ENCODE assay signal across 8 mouse cellular contexts in the genomic region with DNA sequence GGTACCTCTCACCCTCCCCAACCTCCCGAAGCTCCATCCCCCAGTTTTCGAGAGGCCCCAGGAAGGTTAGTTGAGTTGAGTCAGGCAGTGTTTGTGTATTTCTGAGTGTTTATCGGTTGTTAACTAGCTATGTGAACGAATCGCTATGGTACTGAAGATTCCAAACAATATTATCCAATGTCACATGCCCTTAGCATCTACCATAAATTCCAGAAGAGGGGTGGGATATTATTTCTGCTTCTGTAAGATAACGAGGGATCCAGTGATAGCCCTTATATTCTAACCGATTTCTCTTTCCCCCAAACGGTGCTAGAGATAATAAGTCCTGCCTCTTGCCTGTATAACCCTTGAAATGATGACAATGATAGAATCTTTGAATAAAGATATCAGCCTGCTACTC. TPM values are rescaled to one million over a fixed set of nuclear protein-coding genes. Genes with fewer than 3 reads are reported as not detected.
DNase-seq lines count a peak whose midpoint lies in the region; ATAC-seq and TF ChIP-seq lines count a peak whose summit lies in the region.

No protein-coding gene starts in this region.

- TF ChIP-seq EP300 in liver, postnatal 0 days (IDR thresholded peaks at IDR 0.05; ENCODE audit: low read depth), result no peak

- no peaks in the 10 kb centered on the region for H3K36me3 ChIP-seq in heart, embryonic 11.5 days (ENCODE audit: control insufficient read depth, insufficient read depth, low read length)
- H3K36me3 ChIP-seq in E14TG2a.4 (ENCODE audit: insufficient read depth, low read length), result no peaks in the 10 kb centered on the region
- H3K36me3 ChIP-seq in hindbrain, embryonic 10.5 days, result no peaks in the 10 kb centered on the region
- no peaks in the 10 kb centered on the region for H3K36me3 ChIP-seq in liver, postnatal 0 days (replicated peaks; ENCODE audit: insufficient read depth, low read length)

- WGBS in heart, embryonic 11.5 days (ENCODE audit: insufficient replicate concordance), result 16% methylated on average over 8 of the region's 8 CpGs
- 20% methylated on average over 8 of the region's 8 CpGs for WGBS in hindbrain, embryonic 10.5 days
- WGBS in liver, postnatal 0 days (ENCODE audit: insufficient replicate concordance), result 16% methylated on average over 8 of the region's 8 CpGs

- no peaks in the 10 kb centered on the region for H3K9me3 ChIP-seq in heart, embryonic 11.5 days (replicated peaks; ENCODE audit: control insufficient read depth, low read length)
- no peaks in the 10 kb centered on the region for H3K9me3 ChIP-seq in E14TG2a.4 (ENCODE audit: low read length)
- H3K9me3 ChIP-seq in hindbrain, embryonic 10.5 days, result no peaks in the 10 kb centered on the region
- no peaks in the 10 kb centered on the region for H3K9me3 ChIP-seq in liver, postnatal 0 days (ENCODE audit: low read length)

- no peaks in the 10 kb centered on the region; the same call in 1 of the 2 replicates for H3K4me1 ChIP-seq in heart, embryonic 11.5 days (ENCODE audit: control insufficient read depth, insufficient read depth, low read length)
- peaks cover 21% of the 10 kb centered on the region for H3K4me1 ChIP-seq in E14TG2a.4 (replicated peaks; ENCODE audit: low read depth, low read length)
- H3K4me1 ChIP-seq in hindbrain, embryonic 10.5 days (replicated peaks), result peaks cover 40% of the 10 kb centered on the region
- H3K4me1 ChIP-seq in liver, postnatal 0 days (ENCODE audit: insufficient read depth), result peaks cover 12% of the 10 kb centered on the region

- DNase-seq in heart, adult 8-10 months (ENCODE audit: low spot score), result no peak
- DNase-seq in hindbrain, embryonic 10.5 days (ENCODE audit: low spot score), result no peak
- DNase-seq in liver, postnatal 0 days, result no peak
- no peak for DNase-seq in urinary bladder, postnatal 14 days (ENCODE audit: low spot score)
- DNase-seq in cerebellum, postnatal 4 days (ENCODE audit: low spot score in 2 of 2), result no peak
- DNase-seq in gastrocnemius, adult 18-20 months (ENCODE audit: low spot score), result no peak

- H3K9ac ChIP-seq in heart, embryonic 11.5 days (ENCODE audit: low read depth, low read length), result peak overlapping the region; percentile 71
- H3K9ac ChIP-seq in liver, postnatal 0 days (replicated peaks), result no peak overlapping the region

- H3K27me3 ChIP-seq in heart, embryonic 11.5 days (ENCODE audit: control insufficient read depth, insufficient read depth, low read length), result peaks cover 24% of the 10 kb centered on the region
- H3K27me3 ChIP-seq in E14TG2a.4 (ENCODE audit: insufficient read depth, low read length), result peaks cover 42% of the 10 kb centered on the region
- H3K27me3 ChIP-seq in hindbrain, embryonic 10.5 days (ENCODE audit: insufficient read depth, poor library complexity, severe bottlenecking), result peaks cover 32% of the 10 kb centered on the region
- peaks cover 46% of the 10 kb centered on the region for H3K27me3 ChIP-seq in liver, postnatal 0 days (ENCODE audit: insufficient read depth, low read length)

- H3K4me2 ChIP-seq in heart, embryonic 11.5 days, result peak overlapping the region; percentile 90
- peak overlapping the region; percentile 71; the same call in 1 of the 2 replicates for H3K4me2 ChIP-seq in liver, postnatal 0 days (ENCODE audit: low read depth, low read length)

- H3K4me3 ChIP-seq in heart, embryonic 11.5 days (ENCODE audit: low read depth, low read length), result peak overlapping the region; percentile 62
- peak overlapping the region; percentile 89 for H3K4me3 ChIP-seq in E14TG2a.4 (replicated peaks; ENCODE audit: low read length)
- H3K4me3 ChIP-seq in hindbrain, embryonic 10.5 days, result peak overlapping the region; percentile 79
- H3K4me3 ChIP-seq in liver, postnatal 0 days (ENCODE audit: low read depth, low read length), result peak overlapping the region; percentile 45; the same call in 1 of the 2 replicates

- H3K27ac ChIP-seq in heart, embryonic 11.5 days (ENCODE audit: low read depth, low read length), result no peak overlapping the region
- peak overlapping the region; percentile 95 for H3K27ac ChIP-seq in hindbrain, embryonic 10.5 days
- H3K27ac ChIP-seq in liver, postnatal 0 days (ENCODE audit: low read depth), result no peak overlapping the region

- no peak for TF ChIP-seq CTCF in E14TG2a.4 (conservative IDR thresholded peaks at IDR 0.05; ENCODE audit: low read length)
- TF ChIP-seq CTCF in liver, postnatal 0 days (IDR thresholded peaks at IDR 0.05; ENCODE audit: low read depth), result no peak

- ATAC-seq in heart, embryonic 11.5 days (replicated peaks; ENCODE audit: insufficient number of reproducible peaks, low FRiP score, low TSS enrichment), result no peak
- no peak for ATAC-seq in liver, postnatal 0 days

RNA-seq across cellular contexts. Expression of gene Trim9, which starts 0.6 kb away (rescaled TPM):
- polyA plus RNA-seq in heart, embryonic 11.5 days (2014; fragmentation: Nextera tagmentation; extraction: Ambion mirVana), result 0.59 and 0.75 TPM in 2 replicates
- under 1 TPM in 3 of 4 experiments, not detected in 1; 0.09 to 0.19 (median 0.11) TPM for total RNA-seq in heart, adult 8-10 months (2022)
- 16.7 and 21.6 TPM in 2 replicates for polyA plus RNA-seq in hindbrain, embryonic 10.5 days (2016; fragmentation: Nextera tagmentation; extraction: Ambion mirVana)
- polyA plus RNA-seq in liver, postnatal 0 days (2015; fragmentation: Nextera tagmentation; extraction: Ambion mirVana), result 0.02 TPM in 1 of 2 replicates, not detected in the other
- under 1 TPM; 0.05 to 0.09 TPM for total RNA-seq in gastrocnemius, adult 18-20 months (2021)

Comparison
In these comparisons a context has a peak if more than half of its experiments do, and no peak if none do; other contexts are left out.
1. RNA of gene Trim9, which starts 0.6 kb away (polyA plus RNA-seq): 16.7 to 21.6 TPM in hindbrain, embryonic 10.5 days; 0.59 to 0.75 TPM in heart, embryonic 11.5 days and 0.02 TPM in liver, postnatal 0 days; every median in the first group is over 10 times any median in the second.
2. Peak in every context shown above with its lines, with median percentiles within 50 percentile points of each other: H3K4me3 ChIP-seq.